Mouse (Mus musculus): ENCODE measurements around the gene Dop1b.

Gene Dop1b

GRCm38 (mm10) chr16:93714426-93714825, 2.7 kb downstream of the Dop1b start:
- no peak for DNase-seq

DNA sequence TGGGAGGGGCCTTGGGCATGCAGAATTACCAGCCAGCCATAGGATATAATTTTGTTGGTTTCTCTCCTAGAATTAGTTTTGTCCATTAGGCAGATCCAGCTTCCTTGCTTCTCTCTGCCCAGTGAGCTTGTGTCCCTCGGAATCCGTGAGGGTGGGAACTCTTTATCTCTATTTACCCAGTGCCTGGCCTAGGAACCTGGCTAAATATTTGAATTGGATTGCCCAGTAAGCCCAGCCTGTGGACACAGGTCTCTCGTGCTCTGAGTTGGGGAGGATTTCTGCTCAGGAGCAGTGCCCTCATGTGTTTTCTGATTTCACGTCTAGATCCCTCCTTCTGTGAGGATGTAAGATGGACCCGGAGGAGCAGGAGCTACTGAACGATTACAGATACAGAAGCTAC, 4.1 kb downstream of the Dop1b start:
- no peak for DNase-seq

DNA sequence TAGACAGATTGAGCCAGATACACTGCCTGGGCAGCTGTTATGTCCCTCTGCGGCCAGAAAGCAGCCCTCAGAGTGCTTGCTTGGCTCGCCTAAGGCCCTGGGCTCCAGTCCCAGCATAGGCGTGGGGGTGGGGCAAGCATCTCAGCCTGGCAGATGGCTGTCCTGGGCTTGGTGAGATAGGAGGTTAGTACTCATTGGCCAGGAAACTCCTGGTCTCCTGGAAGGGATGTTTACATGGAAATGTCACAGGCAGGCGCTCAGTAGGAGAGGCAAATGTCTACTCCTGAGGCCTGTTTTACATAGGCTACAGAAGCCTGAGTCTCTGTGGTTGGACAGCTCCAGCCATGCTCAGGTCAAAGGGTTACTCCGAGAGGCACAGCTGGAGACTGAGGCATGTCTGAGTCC, 5.6 kb downstream of the Dop1b start:
- no peak for DNase-seq

DNA sequence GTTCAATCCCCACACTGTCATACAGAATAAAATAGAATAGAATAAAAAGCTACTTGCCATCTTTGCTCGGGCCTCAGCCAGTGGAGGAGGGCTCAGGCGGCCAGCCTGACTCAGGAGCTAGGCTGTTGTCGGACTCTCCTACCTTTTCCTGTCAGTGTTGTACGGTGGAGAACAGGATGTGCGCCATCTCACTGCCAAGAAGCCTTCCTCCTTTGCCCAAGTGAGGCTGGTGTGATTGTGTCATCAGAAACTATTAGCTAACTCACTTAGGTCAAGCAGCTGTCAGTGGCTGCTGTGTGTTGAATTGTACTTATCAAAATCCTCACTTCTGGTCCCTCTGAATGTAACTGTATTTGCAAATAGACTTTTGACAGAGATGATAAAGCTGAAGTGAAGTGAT, 10.1 kb downstream of the Dop1b start:
- DNase-seq: no peak

DNA sequence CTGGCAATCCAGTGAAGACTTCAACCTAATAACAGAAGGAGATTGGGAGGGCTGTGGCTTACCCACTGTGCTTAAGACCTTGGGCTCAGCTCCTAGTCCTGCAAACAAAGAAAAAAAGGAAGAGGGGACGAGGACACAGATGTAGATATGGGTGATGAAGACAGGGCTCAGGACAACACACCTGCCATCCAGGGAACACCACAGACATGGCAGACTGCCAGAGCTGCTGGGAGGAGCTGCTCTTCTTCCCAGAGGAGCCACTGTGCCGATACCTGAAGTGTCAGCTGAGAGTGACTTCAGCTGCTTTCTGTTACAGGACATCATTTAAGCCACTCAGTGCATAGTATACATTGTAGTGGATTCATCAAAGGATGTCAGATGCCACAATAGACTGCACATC, 10.8 kb downstream of the Dop1b start:
- DNase-seq: no peak

- DNase-seq: no peak
Observed at GRCm38 (mm10) chr16:93725417-93726144, 13.9 kb downstream of the Dop1b start.

DNA sequence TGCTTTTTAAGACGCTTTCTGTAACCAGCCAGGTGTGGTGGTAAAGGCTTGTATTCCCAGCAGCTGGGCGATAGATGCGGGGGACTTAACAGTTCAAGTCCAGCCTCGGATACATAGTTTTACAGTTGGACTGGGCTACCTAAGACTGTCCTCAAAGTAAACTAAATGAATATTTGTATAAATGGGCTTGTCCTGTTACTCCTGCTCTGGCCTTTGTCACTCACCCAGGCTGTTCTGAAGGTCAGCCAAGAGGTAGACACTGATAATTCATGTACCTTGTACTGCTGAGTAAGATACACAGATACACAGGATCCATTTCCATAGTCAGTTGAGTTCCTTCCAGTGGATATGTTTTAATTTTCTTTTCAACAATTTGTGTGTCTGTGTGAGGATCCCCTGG, 14.5 kb downstream of the Dop1b start:
- no peak for DNase-seq

GRCm38 (mm10) chr16:93728676-93729075, 17.0 kb downstream of the Dop1b start:
- no peak for DNase-seq

DNA sequence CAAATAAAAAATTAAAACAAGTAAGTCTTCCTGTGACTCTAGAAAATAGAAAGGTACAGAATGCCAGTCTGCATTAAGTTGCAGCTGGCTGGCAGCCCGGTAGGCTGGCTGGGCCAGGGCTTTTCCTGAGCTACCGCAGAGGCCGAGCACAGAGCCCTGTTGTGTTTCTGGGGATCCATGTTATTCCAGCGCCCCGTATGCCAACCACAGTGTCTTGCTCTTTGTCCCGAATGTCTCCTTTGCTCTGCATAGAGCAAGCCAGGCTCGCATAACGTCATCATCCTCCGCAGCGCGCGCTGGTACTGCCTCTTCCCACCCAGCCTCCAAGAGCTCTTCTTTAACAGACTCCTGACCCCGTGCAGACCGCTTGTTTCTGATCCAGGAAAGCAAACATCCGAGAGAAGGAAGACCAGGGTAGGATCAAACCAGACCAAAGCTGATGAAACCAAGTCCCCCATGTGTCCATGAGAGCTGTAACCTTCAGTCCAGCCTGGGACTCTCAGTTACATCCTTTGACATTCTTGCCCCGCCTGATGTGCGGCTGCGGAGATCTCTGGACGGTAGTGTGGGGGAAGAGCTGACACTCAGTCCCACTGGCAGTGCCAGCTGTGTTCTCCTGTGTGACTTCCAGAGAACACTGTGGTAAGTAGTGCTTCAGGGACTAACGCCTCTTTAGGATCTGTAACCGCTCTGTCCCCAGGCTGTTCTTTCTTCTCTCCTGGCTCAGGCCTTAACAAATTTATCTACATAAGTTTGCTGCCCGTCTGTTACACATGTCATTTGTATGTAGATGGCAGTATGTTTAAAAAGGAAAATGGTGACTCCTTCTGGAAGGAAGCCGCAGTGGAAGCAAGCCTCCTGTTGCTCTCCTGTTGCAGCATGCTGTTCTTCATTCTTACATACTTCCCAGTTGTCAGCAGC, 18.4 kb downstream of the Dop1b start:
- no peak for DNase-seq

DNA sequence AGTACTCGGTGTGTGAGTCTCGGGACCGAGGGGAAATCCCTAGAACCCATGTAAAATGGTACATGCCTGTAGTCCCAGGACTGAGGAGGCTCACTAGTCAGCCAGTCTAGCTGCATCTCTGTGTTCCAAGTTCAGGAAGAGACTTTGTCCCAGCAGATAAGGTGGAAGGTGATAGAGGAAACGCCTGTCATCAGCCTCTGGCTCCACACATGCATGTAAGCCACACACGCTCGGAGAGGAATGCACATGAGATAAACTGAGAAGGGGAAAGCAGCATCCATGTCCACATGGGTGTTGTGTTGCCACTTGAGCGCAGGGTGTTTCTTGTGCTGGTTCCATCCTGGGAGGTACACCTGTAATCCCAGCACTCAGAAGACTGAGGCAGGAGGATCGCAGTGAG, 19.6 kb downstream of the Dop1b start:
- DNase-seq: no peak

- DNase-seq: no peak
Observed at GRCm38 (mm10) chr16:93732875-93733569, 21.3 kb downstream of the Dop1b start.

DNA sequence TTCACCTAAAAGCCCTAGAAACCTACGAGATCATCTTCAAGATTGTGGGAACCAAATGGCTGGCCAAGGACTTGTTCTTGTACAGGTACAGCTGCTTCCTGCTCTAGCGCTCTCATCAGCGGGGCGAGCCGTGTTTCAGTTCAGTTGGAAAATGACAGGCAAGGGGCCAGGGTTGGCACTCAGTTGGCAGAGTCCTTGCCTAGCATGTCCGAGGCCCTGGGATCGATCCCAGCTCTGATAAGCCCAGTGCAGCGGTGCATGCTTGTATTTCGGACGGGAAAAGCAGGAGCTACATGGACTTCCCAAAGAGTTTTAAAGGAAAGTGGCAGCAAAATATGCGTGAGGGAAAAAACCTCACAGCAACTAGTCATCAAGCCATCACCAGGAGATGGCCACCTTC, 27.5 kb downstream of the Dop1b start:
- DNase-seq: no peak

GRCm38 (mm10) chr16:93742903-93743302, 31.2 kb downstream of the Dop1b start:
- no peak for DNase-seq

- DNase-seq: no peak
Observed at GRCm38 (mm10) chr16:93744049-93744490, 32.4 kb downstream of the Dop1b start.

GRCm38 (mm10) chr16:93744804-93745340, 33.2 kb downstream of the Dop1b start:
- DNase-seq: no peak

GRCm38 (mm10) chr16:93746397-93746796, 34.7 kb downstream of the Dop1b start:
- DNase-seq: no peak

DNA sequence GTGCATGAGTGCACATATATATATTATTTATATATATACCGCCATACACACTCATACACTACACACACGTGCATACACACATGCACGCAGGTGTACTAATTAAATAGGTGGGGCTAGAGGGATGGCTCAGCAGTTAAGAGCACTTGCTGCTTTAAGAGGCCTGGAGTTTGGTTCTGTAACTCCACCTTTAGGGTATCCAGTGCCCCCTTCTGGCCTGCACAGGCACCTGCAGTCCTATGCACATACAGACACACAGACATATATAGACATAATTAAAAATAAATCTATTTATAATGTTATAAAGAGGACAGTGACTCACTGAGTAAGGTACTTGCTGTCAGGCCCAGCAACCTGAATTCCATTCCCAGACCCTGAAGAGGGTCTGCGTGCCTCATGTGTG, 35.3 kb downstream of the Dop1b start:
- no peak for DNase-seq

- no peak for DNase-seq
Observed at GRCm38 (mm10) chr16:93747421-93747820, 35.7 kb downstream of the Dop1b start.

- no peak for DNase-seq
Observed at GRCm38 (mm10) chr16:93749147-93749910, 37.6 kb downstream of the Dop1b start.

- no peak for DNase-seq
Observed at GRCm38 (mm10) chr16:93750464-93750863, 38.8 kb downstream of the Dop1b start.

GRCm38 (mm10) chr16:93751816-93752215, 40.1 kb downstream of the Dop1b start:
- no peak for DNase-seq

DNA sequence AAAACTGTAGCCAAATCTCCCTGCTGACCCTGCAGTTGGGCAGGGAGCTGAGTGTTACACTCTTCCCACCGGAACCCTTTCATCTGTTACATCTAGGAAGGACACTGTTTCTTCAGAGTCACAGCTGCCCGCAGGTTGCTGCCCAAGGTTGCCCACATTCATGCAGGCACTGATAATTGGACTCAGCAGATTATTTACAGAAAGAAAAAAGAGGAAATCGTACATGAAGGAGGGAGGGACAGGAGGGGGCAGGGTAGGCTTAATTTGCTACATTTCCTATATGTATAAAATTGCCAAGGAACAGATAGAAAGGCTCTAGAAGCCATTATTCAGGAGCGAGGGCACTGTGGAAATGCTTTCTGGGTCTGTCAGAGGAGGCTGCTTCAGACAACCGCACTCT, 44.9 kb downstream of the Dop1b start:
- no peak for DNase-seq

Data from kidney, adult 11 months (tissue).